13 mouse cellular contexts compared by ENCODE assay signal in genomic region chr5:118273446-118273845, GRCm38 (mm10). TPM values are rescaled to one million over a fixed set of nuclear protein-coding genes. Genes with fewer than 3 reads are reported as not detected.
A peak's percentile ranks its signal among the peaks of the same experiment; 100 is the strongest.
DNase-seq lines count a peak whose midpoint lies in the region; ATAC-seq and TF ChIP-seq lines count a peak whose summit lies in the region.
"Had no signal": no experiment of that assay in that cellular context is flagged by ENCODE, and none has a peak within 500 bp of the region (broad histone marks: within the 10 kb centered on the region; RNA-seq: fewer than 3 reads in every experiment).

No protein-coding gene starts in this region.

- no peak overlapping the region for H3K4me2 ChIP-seq in heart, embryonic 16.5 days (ENCODE audit: low read depth, low read length)
- H3K4me2 ChIP-seq: liver, embryonic 12.5 days had no signal

- H3K4me3 ChIP-seq in heart, embryonic 16.5 days (ENCODE audit: low read length), result no peak overlapping the region
- no peak overlapping the region for H3K4me3 ChIP-seq in heart, embryonic 10.5 days
- H3K4me3 ChIP-seq in lung, adult 2 months (replicated peaks; ENCODE audit: extremely low read depth, low read depth, low read length), result no peak overlapping the region
- H3K4me3 ChIP-seq: liver, embryonic 12.5 days; myocyte had no signal

- ATAC-seq in heart, embryonic 16.5 days (replicated peaks; ENCODE audit: extremely low read depth, insufficient read depth, low FRiP score), result 0 out of 2 replicates have a peak, but pooled peaks have one; percentile 10
- ATAC-seq: activated CD4-positive, CD25-positive, alpha-beta regulatory T cell, adult 4 months; liver, embryonic 12.5 days had no signal

- TF ChIP-seq CTCF in lung, adult 2 months (IDR thresholded peaks at IDR 0.05; ENCODE audit: insufficient read depth, low read length), result no peak

- peaks cover 74% of the 10 kb centered on the region for H3K27me3 ChIP-seq in heart, embryonic 16.5 days (ENCODE audit: control insufficient read depth, insufficient read depth, low read length)
- H3K27me3 ChIP-seq in heart, embryonic 10.5 days (ENCODE audit: insufficient read depth, poor library complexity, severe bottlenecking), result peaks cover 79% of the 10 kb centered on the region

- H3K9ac ChIP-seq in heart, embryonic 16.5 days (ENCODE audit: low read length), result no peak overlapping the region
- H3K9ac ChIP-seq: liver, embryonic 12.5 days had no signal

- no peaks in the 10 kb centered on the region for H3K9me3 ChIP-seq in heart, embryonic 16.5 days (replicated peaks; ENCODE audit: control insufficient read depth, low read length)
- H3K9me3 ChIP-seq in heart, embryonic 10.5 days, result no peaks in the 10 kb centered on the region
- H3K9me3 ChIP-seq: liver, embryonic 12.5 days had no signal

- WGBS in heart, embryonic 16.5 days, result 70% methylated on average over 7 of the region's 7 CpGs
- WGBS in heart, embryonic 10.5 days, result 73% methylated on average over 7 of the region's 7 CpGs
- 49% methylated on average over 7 of the region's 7 CpGs for WGBS in lung, adult 2 months

- no peaks in the 10 kb centered on the region for H3K36me3 ChIP-seq in heart, embryonic 16.5 days (ENCODE audit: control insufficient read depth, insufficient read depth)
- H3K36me3 ChIP-seq in heart, embryonic 10.5 days, result no peaks in the 10 kb centered on the region
- H3K36me3 ChIP-seq: liver, embryonic 12.5 days had no signal

- H3K27ac ChIP-seq in heart, embryonic 16.5 days (ENCODE audit: low read length), result no peak overlapping the region
- no peak overlapping the region for H3K27ac ChIP-seq in heart, embryonic 10.5 days
- H3K27ac ChIP-seq: kidney, postnatal 0 days; liver, embryonic 12.5 days had no signal

- no peak for DNase-seq in heart, embryonic 10.5 days (ENCODE audit: low spot score)
- DNase-seq in ovary, adult 18-20 months (ENCODE audit: low spot score), result peak; percentile 19
- no peak for DNase-seq in ovary, postnatal 14 days (ENCODE audit: low spot score)
- DNase-seq in lung, adult 2 months, result no peak
- DNase-seq in cerebellum, postnatal 4 days (ENCODE audit: low spot score in 2 of 2), result no peak
- no peak for DNase-seq in cerebellum, postnatal 36 days
- DNase-seq: cerebellum, adult 2 months; right cerebral cortex, postnatal 4 days had no signal

- H3K4me1 ChIP-seq in heart, embryonic 16.5 days (ENCODE audit: control insufficient read depth, insufficient read depth, low read length), result peaks cover 21% of the 10 kb centered on the region
- peaks cover 45% of the 10 kb centered on the region for H3K4me1 ChIP-seq in heart, embryonic 10.5 days
- H3K4me1 ChIP-seq in lung, adult 2 months (ENCODE audit: control insufficient read depth, insufficient read depth, low read length), result 0 out of 2 replicates have a peak, but pooled peaks cover 2% of the 10 kb centered on the region
- H3K4me1 ChIP-seq: liver, embryonic 12.5 days had no signal

- TF ChIP-seq POLR2A in lung, adult 2 months (IDR thresholded peaks at IDR 0.05; ENCODE audit: borderline replicate concordance, extremely low read depth, low read depth, low read length), result 0 out of 2 replicates have a peak, but pooled peaks have one; percentile 25

RNA-seq across cellular contexts. Expression of gene 2410131K14Rik, which starts 28.4 kb away (rescaled TPM):
- polyA plus RNA-seq in heart, embryonic 16.5 days (2015; fragmentation: Nextera tagmentation; extraction: Ambion mirVana), result 5.1 and 6.1 TPM in 2 replicates
- polyA plus RNA-seq in heart, embryonic 10.5 days (2016; fragmentation: Nextera tagmentation; extraction: Ambion mirVana), result 7.5 and 9.3 TPM in 2 replicates
- 5.4 and 7.4 TPM in 2 replicates for polyA plus RNA-seq in lung, adult 2 months (2012; rRNA removed)

RNA-seq across cellular contexts. Expression of gene Rnft2, which starts 28.5 kb away (rescaled TPM):
- 0.96 and 1.2 TPM in 2 replicates for polyA plus RNA-seq in heart, embryonic 16.5 days (2015; fragmentation: Nextera tagmentation; extraction: Ambion mirVana)
- polyA plus RNA-seq in heart, embryonic 10.5 days (2016; fragmentation: Nextera tagmentation; extraction: Ambion mirVana), result 2.3 and 3.7 TPM in 2 replicates
- polyA plus RNA-seq in lung, adult 2 months (2012; rRNA removed), result 2.5 and 3.3 TPM in 2 replicates
